Mouse (Mus musculus): ENCODE measurements at regions not wholly inside any gene's neighbourhood (a gene's known extent, or its start where the extent isn't known, plus 50 kb on each side); places are given as distances from the start of the nearest gene placed in this dataset.

DNA sequence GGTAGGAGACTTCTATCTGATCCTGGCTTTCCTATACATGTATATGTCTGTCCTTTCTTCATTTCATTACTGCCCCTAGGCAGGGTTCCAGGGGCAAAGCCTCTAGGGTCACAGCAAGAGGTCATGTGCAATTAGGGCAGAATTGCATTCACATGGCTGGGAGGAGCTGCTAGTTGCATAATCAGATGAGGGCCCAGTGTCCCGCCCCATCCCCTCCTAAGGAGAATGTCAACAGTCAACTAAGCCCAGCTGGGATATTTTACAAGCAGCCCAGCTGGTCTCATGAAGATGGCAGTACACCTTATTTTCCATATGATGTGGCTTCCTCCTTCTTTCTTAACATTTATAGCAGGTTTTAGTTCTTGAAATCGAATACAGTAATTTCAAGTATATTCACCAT is 273.3 kb upstream of the Irx5 start:
- ATAC-seq, result no peak
- Histone ChIP-seq H3K4me3 (ENCODE audit: low read depth, low read length) (no peak overlapping the region), H3K9ac (ENCODE audit: low read depth, low read length) (no peak overlapping the region), H3K27me3 (replicated peaks; ENCODE audit: control insufficient read depth, insufficient read depth, low read length) (no peaks in the 10 kb centered on the region), H3K27ac (ENCODE audit: low read depth, low read length) (no peak overlapping the region), H3K4me1 (replicated peaks; ENCODE audit: control insufficient read depth, insufficient read depth, low read length) (no peaks in the 10 kb centered on the region), H3K36me3 (ENCODE audit: control insufficient read depth, insufficient read depth) (no peaks in the 10 kb centered on the region), H3K4me2 (replicated peaks; ENCODE audit: low read depth) (no peak overlapping the region), H3K9me3 (ENCODE audit: control insufficient read depth) (no peaks in the 10 kb centered on the region)
- WGBS, result 55% methylated on average over 2 of the region's 2 CpGs
- TF ChIP-seq CTCF (IDR thresholded peaks at IDR 0.05; ENCODE audit: low read depth), result no peak

DNA sequence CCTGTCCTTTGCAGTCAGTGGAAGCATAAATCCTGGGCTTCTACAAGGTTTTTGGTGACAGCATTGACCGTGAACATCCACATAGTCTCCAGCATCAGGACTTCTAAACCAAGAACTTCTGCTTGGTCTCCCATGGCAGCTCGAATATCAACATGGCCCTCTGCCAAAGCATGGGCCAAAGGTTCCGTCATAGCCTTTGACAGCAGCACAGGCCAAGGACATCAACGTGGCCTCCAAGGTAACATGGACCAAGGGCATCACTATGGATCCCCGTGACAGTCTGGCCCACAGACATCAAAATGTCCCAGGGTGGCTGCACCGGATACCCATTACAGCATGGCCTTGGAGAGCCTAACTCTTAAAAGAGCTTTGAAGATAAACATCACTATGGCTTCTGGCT is 275.5 kb upstream of the Irx5 start:
- H3K4me2 ChIP-seq (replicated peaks; ENCODE audit: low read depth), result no peak overlapping the region
- no peak overlapping the region for H3K4me3 ChIP-seq (ENCODE audit: low read depth, low read length)
- no peak for ATAC-seq
- WGBS, result 81% methylated on average over 6 of the region's 6 CpGs
- no peaks in the 10 kb centered on the region for H3K9me3 ChIP-seq (ENCODE audit: control insufficient read depth)
- H3K36me3 ChIP-seq (ENCODE audit: control insufficient read depth, insufficient read depth), result no peaks in the 10 kb centered on the region
- no peaks in the 10 kb centered on the region for H3K27me3 ChIP-seq (replicated peaks; ENCODE audit: control insufficient read depth, insufficient read depth, low read length)
- H3K9ac ChIP-seq (ENCODE audit: low read depth, low read length), result no peak overlapping the region
- TF ChIP-seq CTCF (IDR thresholded peaks at IDR 0.05; ENCODE audit: low read depth), result no peak
- no peaks in the 10 kb centered on the region for H3K4me1 ChIP-seq (replicated peaks; ENCODE audit: control insufficient read depth, insufficient read depth, low read length)
- H3K27ac ChIP-seq (ENCODE audit: low read depth, low read length), result no peak overlapping the region

DNA sequence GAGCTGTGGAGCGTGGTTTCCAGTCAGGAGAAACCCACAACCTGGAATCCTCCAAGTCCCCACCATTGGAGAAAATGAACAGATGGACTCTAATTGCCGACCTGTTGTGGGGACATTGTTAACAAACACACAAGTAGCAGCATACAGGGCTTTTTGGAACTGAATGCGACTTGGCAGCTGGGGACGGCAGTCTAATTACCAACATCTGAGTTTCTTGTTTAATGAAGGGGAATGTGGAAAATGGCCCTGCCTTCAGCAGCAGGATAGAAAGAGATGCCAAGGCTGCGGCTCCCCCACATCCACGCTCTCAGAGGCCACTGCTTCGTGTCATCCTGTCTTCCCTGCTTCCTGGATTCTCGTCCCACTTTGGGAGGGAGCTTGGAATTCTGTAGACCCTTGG is 276.6 kb upstream of the Irx5 start:
- 88% methylated on average over 8 of the region's 8 CpGs for WGBS
- no peak for ATAC-seq
- TF ChIP-seq CTCF (IDR thresholded peaks at IDR 0.05; ENCODE audit: low read depth), result no peak
- Histone ChIP-seq H3K36me3 (ENCODE audit: control insufficient read depth, insufficient read depth) (no peaks in the 10 kb centered on the region), H3K4me1 (replicated peaks; ENCODE audit: control insufficient read depth, insufficient read depth, low read length) (no peaks in the 10 kb centered on the region), H3K27me3 (replicated peaks; ENCODE audit: control insufficient read depth, insufficient read depth, low read length) (no peaks in the 10 kb centered on the region), H3K9me3 (ENCODE audit: control insufficient read depth) (no peaks in the 10 kb centered on the region), H3K4me2 (replicated peaks; ENCODE audit: low read depth) (no peak overlapping the region), H3K9ac (ENCODE audit: low read depth, low read length) (no peak overlapping the region), H3K27ac (ENCODE audit: low read depth, low read length) (no peak overlapping the region), H3K4me3 (ENCODE audit: low read depth, low read length) (no peak overlapping the region)

DNA sequence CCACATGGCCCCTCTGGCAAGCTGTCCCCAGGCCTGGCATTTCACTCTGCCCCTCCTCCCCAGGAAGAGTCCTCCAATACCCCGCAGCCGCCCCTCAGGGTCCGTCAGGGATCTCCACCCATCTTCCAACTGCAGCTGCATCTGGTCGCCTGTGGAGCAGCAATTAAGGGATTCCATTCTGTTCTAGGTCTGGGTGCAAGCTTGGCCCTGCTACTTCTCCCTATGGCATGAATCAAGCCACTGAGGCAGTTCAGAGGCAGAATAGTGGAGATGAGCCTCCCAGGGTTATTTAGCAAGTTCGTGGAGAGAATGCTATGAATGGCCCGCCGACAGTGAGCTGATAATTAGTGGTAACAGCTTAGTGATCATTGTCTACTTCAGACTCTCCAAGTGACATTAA is 275.7 kb upstream of the Irx3 start:
- Histone ChIP-seq H3K27me3 (replicated peaks; ENCODE audit: control insufficient read depth, insufficient read depth, low read length) (no peaks in the 10 kb centered on the region), H3K27ac (ENCODE audit: low read depth, low read length) (no peak overlapping the region), H3K36me3 (ENCODE audit: control insufficient read depth, insufficient read depth) (no peaks in the 10 kb centered on the region), H3K4me3 (ENCODE audit: low read depth, low read length) (no peak overlapping the region), H3K4me2 (replicated peaks; ENCODE audit: low read depth) (no peak overlapping the region), H3K9me3 (ENCODE audit: control insufficient read depth) (no peaks in the 10 kb centered on the region), H3K4me1 (replicated peaks; ENCODE audit: control insufficient read depth, insufficient read depth, low read length) (no peaks in the 10 kb centered on the region), H3K9ac (ENCODE audit: low read depth, low read length) (no peak overlapping the region)
- TF ChIP-seq CTCF (IDR thresholded peaks at IDR 0.05; ENCODE audit: low read depth), result no peak
- 58% methylated on average over 7 of the region's 7 CpGs for WGBS
- ATAC-seq, result no peak

DNA sequence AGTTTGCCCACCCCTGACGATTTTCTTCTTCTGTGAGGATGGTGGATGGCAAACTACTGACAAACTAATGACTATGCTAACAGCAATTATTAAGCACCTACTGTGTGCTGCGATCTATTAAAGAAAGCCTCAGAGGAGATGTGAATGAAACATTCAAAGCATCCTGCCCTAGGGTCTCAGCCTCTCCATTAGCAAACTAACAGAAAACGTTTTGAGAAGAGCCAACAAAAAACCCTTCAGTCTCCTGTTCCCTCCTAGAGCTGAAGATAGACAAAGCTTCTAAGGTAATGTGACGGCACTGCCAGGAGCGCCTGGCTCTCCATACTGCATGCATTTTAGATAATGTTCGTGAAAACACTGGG is 270.4 kb upstream of the Irx3 start:
- Histone ChIP-seq H3K36me3 (ENCODE audit: control insufficient read depth, insufficient read depth) (no peaks in the 10 kb centered on the region), H3K4me2 (replicated peaks; ENCODE audit: low read depth) (no peak overlapping the region), H3K9me3 (ENCODE audit: control insufficient read depth) (no peaks in the 10 kb centered on the region), H3K27ac (ENCODE audit: low read depth, low read length) (no peak overlapping the region), H3K4me3 (ENCODE audit: low read depth, low read length) (no peak overlapping the region), H3K9ac (ENCODE audit: low read depth, low read length) (no peak overlapping the region), H3K4me1 (replicated peaks; ENCODE audit: control insufficient read depth, insufficient read depth, low read length) (no peaks in the 10 kb centered on the region), H3K27me3 (replicated peaks; ENCODE audit: control insufficient read depth, insufficient read depth, low read length) (0 out of 2 replicates have a peak, but pooled peaks cover 4% of the 10 kb centered on the region)
- WGBS, result 36% methylated on average over 6 of the region's 6 CpGs
- no peak for TF ChIP-seq CTCF (IDR thresholded peaks at IDR 0.05; ENCODE audit: low read depth)
- ATAC-seq, result no peak

DNA sequence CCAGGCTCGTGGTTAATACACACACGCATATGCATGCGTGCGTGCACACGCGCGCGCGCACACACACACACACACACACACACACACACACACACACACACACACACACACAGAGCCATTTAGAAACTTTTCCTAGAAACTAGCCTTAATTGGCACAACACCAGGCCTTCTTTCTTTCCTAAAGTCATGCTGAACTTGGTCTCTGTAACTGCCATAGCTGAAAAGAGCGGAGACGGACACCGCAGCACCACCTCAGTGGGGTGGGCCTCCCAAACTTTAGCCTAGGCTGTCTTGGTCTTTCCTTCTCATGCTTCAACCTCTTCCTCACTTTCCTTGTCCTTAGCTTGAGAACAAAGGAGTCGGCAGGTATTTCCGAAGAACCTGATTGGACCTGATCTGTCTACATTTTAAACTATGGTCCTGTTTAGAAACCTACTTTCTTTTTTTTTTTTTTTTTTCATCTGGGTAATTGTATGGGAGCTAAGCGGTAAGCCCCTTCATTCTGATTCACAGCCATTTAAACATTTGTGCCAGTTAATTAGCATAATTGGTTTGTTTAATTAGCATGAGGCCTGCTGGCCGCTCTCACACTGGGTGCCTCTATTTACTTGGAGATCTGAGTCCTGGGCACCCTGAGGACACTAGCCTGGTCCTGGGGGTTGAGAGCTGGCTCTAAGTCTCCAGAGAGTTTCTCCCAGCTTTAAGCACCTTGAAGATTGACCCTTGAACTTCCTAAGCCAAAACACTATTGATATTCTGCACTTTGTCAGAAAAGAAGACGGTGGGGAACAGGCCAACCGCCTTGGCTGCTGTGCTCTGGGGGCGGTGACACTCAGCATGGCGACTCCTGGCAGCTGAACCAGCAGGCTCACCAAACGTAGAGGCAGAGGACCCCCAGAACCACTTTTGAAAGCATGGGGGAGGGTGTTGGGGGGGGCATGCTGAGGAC is 269.7 kb upstream of the Irx3 start:
- 0 out of 2 replicates have a peak, but pooled peaks cover 4% of the 10 kb centered on the region for H3K27me3 ChIP-seq (replicated peaks; ENCODE audit: control insufficient read depth, insufficient read depth, low read length)
- no peak overlapping the region for H3K4me3 ChIP-seq (ENCODE audit: low read depth, low read length)
- WGBS, result 64% methylated on average over 21 of the region's 21 CpGs
- no peaks in the 10 kb centered on the region for H3K4me1 ChIP-seq (replicated peaks; ENCODE audit: control insufficient read depth, insufficient read depth, low read length)
- no peak overlapping the region for H3K4me2 ChIP-seq (replicated peaks; ENCODE audit: low read depth)
- H3K36me3 ChIP-seq (ENCODE audit: control insufficient read depth, insufficient read depth), result no peaks in the 10 kb centered on the region
- no peaks in the 10 kb centered on the region for H3K9me3 ChIP-seq (ENCODE audit: control insufficient read depth)
- no peak for ATAC-seq
- H3K27ac ChIP-seq (ENCODE audit: low read depth, low read length), result no peak overlapping the region
- no peak overlapping the region for H3K9ac ChIP-seq (ENCODE audit: low read depth, low read length)
- no peak for TF ChIP-seq CTCF (IDR thresholded peaks at IDR 0.05; ENCODE audit: low read depth)
